Mouse (Mus musculus) adrenal gland (tissue): ENCODE measurements around the gene Hs3st4.

Source experiments
- intact Hi-C: fragments of 180-260 bp; cut with DNase I; formaldehyde crosslinking; loops from one replicate; pipeline ENCODE4 v1.15.1; 2025
- long read RNA-seq, 2 experiments: library from polyadenylated mRNA; unstranded; transcript quantifications; one replicate each; pipeline ENCODE4 v2.0.0; 2020; ENCODE audit warnings: borderline replicate concordance in 1 of 2; ENCODE audit not compliant: insufficient replicate concordance in 1 of 2

The Hs3st4 gene
- long read RNA-seq, experiment 1 = 0 reads
- long read RNA-seq, experiment 2 = 0 reads

GRCm38 (mm10) chr7:123982461-123983038, at the start of gene Hs3st4:
TSS of gene Hs3st4 (plus strand) at chr7:123982869.
- intact Hi-C loops = no loop called here

- intact Hi-C loops = no loop called here
Measured at GRCm38 (mm10) chr7:123946836-123947235, 35.8 kb upstream of the Hs3st4 start.

- intact Hi-C loops = no loop called here
Measured at GRCm38 (mm10) chr7:123963021-123963420, 19.6 kb upstream of the Hs3st4 start.

GRCm38 (mm10) chr7:123964559-123965142, 18.0 kb upstream of the Hs3st4 start:
- intact Hi-C loops = no loop called here

GRCm38 (mm10) chr7:123965515-123965914, 17.2 kb upstream of the Hs3st4 start:
- intact Hi-C loops = no loop called here

- intact Hi-C loops = no loop called here
Measured at GRCm38 (mm10) chr7:123975441-123975840, 7.2 kb upstream of the Hs3st4 start.

GRCm38 (mm10) chr7:123981435-123981834, 1.2 kb upstream of the Hs3st4 start:
- intact Hi-C loops = no loop called here

- intact Hi-C loops = no loop called here
Measured at GRCm38 (mm10) chr7:123982010-123982409, 659 bp upstream of the Hs3st4 start.

GRCm38 (mm10) chr7:123983177-123984046, 743 bp downstream of the Hs3st4 start:
- intact Hi-C loops = no loop called here

- intact Hi-C loops = no loop called here
Measured at GRCm38 (mm10) chr7:123992121-123992520, 9.5 kb downstream of the Hs3st4 start.

- intact Hi-C loops = no loop called here
Measured at GRCm38 (mm10) chr7:123997266-123997665, 14.6 kb downstream of the Hs3st4 start.

- intact Hi-C loops = no loop called here
Measured at GRCm38 (mm10) chr7:123998601-123999000, 15.9 kb downstream of the Hs3st4 start.

GRCm38 (mm10) chr7:124026908-124027307, 44.2 kb downstream of the Hs3st4 start:
- intact Hi-C loops = no loop called here

GRCm38 (mm10) chr7:124032236-124032635, 49.6 kb downstream of the Hs3st4 start:
- intact Hi-C loops = no loop called here

GRCm38 (mm10) chr7:124033332-124033731, 50.7 kb downstream of the Hs3st4 start:
- intact Hi-C loops = no loop called here

- intact Hi-C loops = no loop called here
Measured at GRCm38 (mm10) chr7:124037281-124037700, 54.6 kb downstream of the Hs3st4 start.

GRCm38 (mm10) chr7:124039142-124039541, 56.5 kb downstream of the Hs3st4 start:
- intact Hi-C loops = no loop called here

- intact Hi-C loops = no loop called here
Measured at GRCm38 (mm10) chr7:124047382-124047781, 64.7 kb downstream of the Hs3st4 start.

- intact Hi-C loops = no loop called here
Measured at GRCm38 (mm10) chr7:124048971-124049370, 66.3 kb downstream of the Hs3st4 start.

- intact Hi-C loops = no loop called here
Measured at GRCm38 (mm10) chr7:124050421-124050820, 67.8 kb downstream of the Hs3st4 start.

GRCm38 (mm10) chr7:124083741-124084140, 101.1 kb downstream of the Hs3st4 start:
- intact Hi-C loops = no loop called here

- intact Hi-C loops = loop anchor here (5.0 kb wide), 1 partner anchor 1263 kb away; no protein-coding TSS in a partner anchor
Measured at GRCm38 (mm10) chr7:124129019-124129418, 146.3 kb downstream of the Hs3st4 start.
